Mouse (Mus musculus) erythroblast, adult 5-6 weeks (primary cell): ENCODE results near the gene Gm21209. TPM values are rescaled to one million over a fixed set of nuclear protein-coding genes. Genes with fewer than 3 reads are reported as not detected.
"Not testable (repeated sequence)": the region's sequence is repeated elsewhere in the genome, so short reads cannot be mapped to it uniquely, and the experiment has no call there.

Experiments used
- ATAC-seq: replicated peaks from 2 replicates; pipeline ENCODE4 v1.8.0; 2016; ENCODE audit warnings: moderate number of reproducible peaks, mild to moderate bottlenecking, moderate TSS enrichment, inconsistent platforms; ENCODE audit not compliant: poor library complexity, low FRiP score, severe bottlenecking
- total RNA-seq, 2 experiments: library from RNA; stranded (forward) in 1 of 2; stranded (reverse) in 1 of 2; fragments of 150-400 nt in 1 of 2; fragments of 200-764, 138-1000 nt in 1 of 2; gene quantifications; 2 replicates each; pipeline versions ENCODE4 v1.2.3 to v1.2.4; 2015 to 2017; ENCODE audit warnings: low replicate concordance in 2 of 2

Gm21209 gene
- total RNA-seq (2015; ENCODE audit: low replicate concordance): not detected in 2 replicates
- not detected in 2 replicates for total RNA-seq (2017; ENCODE audit: low replicate concordance)

GRCm38 (mm10) chrY:49570856-49571255 is at the start of gene Gm21209:
Gene Gm21209, plus strand, starts transcription at chrY:49571156.
- ATAC-seq: not testable (repeated sequence)
